Mouse (Mus musculus) kidney, adult 9 months (tissue): ENCODE measurements around the gene Sec61b.
A peak's percentile ranks its signal among the peaks of the same experiment; 100 is the strongest.

Experiments
- DNase-seq: peaks from one replicate; pipeline ENCODE4 v3.0.0; 2022

Gene Sec61b

GRCm38 (mm10) chr4:47492311-47493086, 18.0 kb downstream of the Sec61b start:
- no peak for DNase-seq

- no peak for DNase-seq
Observed at GRCm38 (mm10) chr4:47493456-47493855, 19.0 kb downstream of the Sec61b start.

- DNase-seq = no peak
Observed at GRCm38 (mm10) chr4:47494137-47494536, 19.7 kb downstream of the Sec61b start.

GRCm38 (mm10) chr4:47494686-47495085, 20.2 kb downstream of the Sec61b start:
- DNase-seq = no peak

- no peak for DNase-seq
Observed at GRCm38 (mm10) chr4:47497811-47498385, 23.4 kb downstream of the Sec61b start.

- no peak for DNase-seq
Observed at GRCm38 (mm10) chr4:47499121-47499545, 24.7 kb downstream of the Sec61b start.

- peak; percentile 43 for DNase-seq
Observed at GRCm38 (mm10) chr4:47502546-47502971, 28.1 kb downstream of the Sec61b start.

- no peak for DNase-seq
Observed at GRCm38 (mm10) chr4:47503045-47503444, 28.6 kb downstream of the Sec61b start.

- DNase-seq = no peak
Observed at GRCm38 (mm10) chr4:47504841-47505517, 30.5 kb downstream of the Sec61b start.

GRCm38 (mm10) chr4:47518551-47519181, 44.2 kb downstream of the Sec61b start:
- DNase-seq = no peak

- no peak for DNase-seq
Observed at GRCm38 (mm10) chr4:47520076-47520475, 45.6 kb downstream of the Sec61b start.

- peak; percentile 22 for DNase-seq
Observed at GRCm38 (mm10) chr4:47521884-47522605, 47.6 kb downstream of the Sec61b start.

- no peak for DNase-seq
Observed at GRCm38 (mm10) chr4:47529866-47530265, 55.4 kb downstream of the Sec61b start.
